Mouse (Mus musculus): ENCODE results near the gene Ccdc125. TPM values are rescaled to one million over a fixed set of nuclear protein-coding genes. Genes with fewer than 3 reads are reported as not detected.

Gene Ccdc125
- 10 to 100 TPM in 1 of 2 experiments, 1 to 10 TPM in 1; 10.0 to 17.8 TPM for total RNA-seq (2023)

GRCm38 (mm10) chr13:100669291-100670022 is at the start of gene Ccdc125:
Gene Ccdc125, plus strand, starts transcription at chr13:100669717.

DNA sequence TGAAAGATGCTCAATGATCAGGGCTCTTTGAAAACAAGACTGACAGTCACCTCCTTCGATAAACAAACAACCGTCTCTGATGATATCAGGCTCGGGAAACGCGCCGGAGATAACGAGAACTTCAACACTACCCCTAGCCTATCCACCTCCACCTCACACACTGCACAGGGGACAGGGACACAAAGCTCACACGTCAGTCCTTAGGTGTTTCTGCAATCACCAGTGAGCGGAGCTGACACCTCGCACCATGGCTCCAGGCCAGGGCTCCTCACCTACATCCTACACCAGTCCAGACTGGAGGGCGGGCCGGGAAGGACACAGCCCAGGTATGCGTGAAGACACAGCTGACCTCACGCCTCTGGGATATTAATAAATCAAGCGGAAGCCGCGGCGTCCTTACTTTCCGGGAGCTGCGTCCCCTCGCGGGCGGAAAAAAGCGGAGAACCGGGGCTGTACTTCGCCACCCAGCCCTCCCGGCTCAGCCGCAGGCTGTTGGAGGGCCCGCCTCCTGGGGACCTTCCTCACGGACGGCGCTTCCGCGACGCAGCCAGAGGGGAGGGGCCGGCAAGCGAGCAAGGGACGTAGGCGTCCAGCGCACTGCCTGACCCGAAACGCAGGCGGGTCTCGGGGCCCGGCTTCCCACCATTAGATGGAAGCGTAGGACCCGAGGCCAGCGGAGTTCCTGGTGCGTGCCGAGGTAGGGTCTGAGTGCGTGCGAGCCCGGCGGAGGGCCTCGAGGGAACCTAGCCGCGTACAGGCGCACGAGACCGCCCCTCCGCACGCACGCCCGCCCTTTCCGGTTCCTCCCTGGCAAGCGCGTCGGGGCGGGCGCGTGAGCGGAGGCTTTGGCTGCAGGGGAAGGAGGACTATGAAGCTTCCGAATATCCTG is 18.7 kb upstream of the Ccdc125 start, which contains the start of the genes Ak6 and Rad17:
Ak6 (plus strand) TSS at position 430 of the 889 bp plus-strand sequence.
Rad17 (minus strand) TSS at position 502 of the 889 bp plus-strand sequence.

GRCm38 (mm10) chr13:100651439-100652186 is 17.9 kb upstream of the Ccdc125 start, which contains the start of gene Taf9:
Gene Taf9, plus strand, starts transcription at chr13:100651579.

DNA sequence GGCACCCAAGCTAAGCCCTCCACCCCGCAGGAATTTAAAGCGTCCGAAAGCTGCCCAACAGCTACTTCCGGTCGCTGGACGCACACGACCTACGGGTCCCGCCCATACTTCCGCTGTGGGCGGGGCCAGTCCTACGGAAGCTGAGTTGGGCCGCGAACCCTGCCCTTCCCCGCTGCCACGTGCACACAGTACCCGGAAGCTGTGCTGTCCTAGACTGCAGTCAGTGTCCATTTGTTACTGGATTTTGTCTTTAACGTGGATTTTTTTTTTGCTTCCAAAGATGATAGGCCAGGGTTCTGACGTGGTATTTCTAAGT is 61.3 kb downstream of the Ccdc125 start, which contains the start of gene Cdk7:
Cdk7 (minus strand) TSS at position 79 of the 316 bp plus-strand sequence.

DNA sequence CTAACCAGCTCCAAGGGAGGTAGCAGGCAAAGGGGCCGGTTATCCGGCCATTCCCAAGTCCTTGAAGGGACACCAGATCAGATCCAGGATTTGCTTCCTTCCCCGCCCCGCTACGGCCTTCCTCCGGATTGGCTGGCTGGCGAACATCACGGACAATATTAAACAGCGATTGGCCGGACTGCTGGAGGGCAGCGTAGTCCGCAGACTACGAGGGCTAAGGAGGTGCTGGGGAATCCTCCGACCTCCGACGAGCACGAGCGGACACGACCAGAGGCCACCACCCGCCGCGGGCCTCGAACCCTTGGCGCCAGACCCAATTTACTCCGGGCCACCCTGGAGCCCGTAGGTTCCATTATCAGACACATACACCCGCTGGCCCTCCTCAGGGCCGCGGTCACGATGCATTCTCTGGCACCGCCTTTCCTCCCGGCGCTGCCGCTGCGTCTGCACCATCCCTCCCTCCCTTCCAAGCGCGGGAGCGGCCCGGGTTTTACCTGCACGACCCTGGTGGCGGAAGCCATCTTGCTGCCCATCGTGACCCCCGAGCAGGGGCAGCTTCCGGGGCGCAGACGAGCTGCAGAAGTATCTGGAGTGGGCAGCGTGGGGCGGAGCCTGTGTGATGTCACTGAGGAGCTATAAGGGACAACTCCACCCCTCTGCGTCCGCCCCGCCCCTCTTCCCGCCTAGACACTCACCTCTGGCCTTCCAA is 74.7 kb downstream of the Ccdc125 start, which contains the start of gene Mrps36:
Mrps36 (minus strand) TSS at position 624 of the 709 bp plus-strand sequence.

Other genes with a start within 250 kb of the Ccdc125 start
- not detected for gene Naip1, start 216.8 kb upstream of the Ccdc125 start, total RNA-seq (2023)
- gene Gtf2h2, start 177.1 kb upstream of the Ccdc125 start, total RNA-seq (2023) = 10 to 100 TPM; 55.1 to 56.9 TPM
- gene Ocln, start 117.0 kb upstream of the Ccdc125 start, total RNA-seq (2023) = not detected
- 1 to 10 TPM; 3.0 to 3.2 TPM for gene Marveld2, start 52.7 kb upstream of the Ccdc125 start, total RNA-seq (2023)
- gene Ak6, start 18.7 kb upstream of the Ccdc125 start, total RNA-seq (2023) = 10 to 100 TPM; 61.6 to 70.6 TPM
- gene Rad17, start 18.7 kb upstream of the Ccdc125 start, total RNA-seq (2023) = 10 to 100 TPM; 21.3 to 23.1 TPM
- 10 to 100 TPM in 1 of 2 experiments, 1 to 10 TPM in 1; 8.3 to 16.2 TPM for gene Taf9, start 18.1 kb upstream of the Ccdc125 start, total RNA-seq (2023)
- 10 to 100 TPM; 33.9 to 39.8 TPM for gene Cdk7, start 61.2 kb downstream of the Ccdc125 start, total RNA-seq (2023)
- gene Mrps36, start 74.9 kb downstream of the Ccdc125 start, total RNA-seq (2023) = 10 to 100 TPM; 31.4 to 34.1 TPM
- 1 to 10 TPM; 1.5 to 1.6 TPM for gene Cenph, start 106.2 kb downstream of the Ccdc125 start, total RNA-seq (2023)
- 1 to 10 TPM; 3.6 to 5.4 TPM for gene Ccnb1, start 116.9 kb downstream of the Ccdc125 start, total RNA-seq (2023)
- gene Slc30a5, start 163.7 kb downstream of the Ccdc125 start, total RNA-seq (2023) = 10 to 100 TPM; 45.8 to 49.5 TPM